Mouse (Mus musculus) heart, embryonic 15.5 days (tissue): ENCODE results near the gene Rbp1. TPM values are rescaled to one million over a fixed set of nuclear protein-coding genes. Genes with fewer than 3 reads are reported as not detected.

Experiments
- ATAC-seq: fragments of 200-750 bp; cut with Nextera tagmentation; replicated peaks from 2 replicates; pipeline ENCODE4 v1.8.0; 2017; ENCODE audit warnings: low read depth, moderate TSS enrichment; ENCODE audit not compliant: insufficient number of reproducible peaks, insufficient read depth, low FRiP score
- H3K27ac ChIP-seq: fragments of 300-500 bp; sonication (generic); 2 replicates; pipeline ENCODE4 v1.5.1; 2015; ENCODE audit warnings: mild to moderate bottlenecking, inconsistent platforms
- H3K27me3 ChIP-seq: fragments of 300-500 bp; sonication (generic); 2 replicates; pipeline ENCODE4 v1.6.1; 2015; ENCODE audit warnings: inconsistent platforms
- H3K36me3 ChIP-seq: fragments of 300-500 bp; sonication (generic); 2 replicates; pipeline ENCODE4 v1.6.1; 2015; ENCODE audit warnings: mild to moderate bottlenecking, inconsistent platforms
- H3K4me1 ChIP-seq: fragments of 300-500 bp; sonication (generic); replicated peaks from 2 replicates; pipeline ENCODE4 v1.6.1; 2015; ENCODE audit warnings: inconsistent platforms
- H3K4me2 ChIP-seq: fragments of 300-500 bp; sonication (generic); 2 replicates; pipeline ENCODE4 v1.6.1; 2015; ENCODE audit warnings: inconsistent platforms, mild to moderate bottlenecking, moderate library complexity
- H3K4me3 ChIP-seq: fragments of 300-500 bp; sonication (generic); 2 replicates; pipeline ENCODE4 v1.5.1; 2015; ENCODE audit warnings: mild to moderate bottlenecking, inconsistent platforms
- H3K9ac ChIP-seq: fragments of 300-500 bp; sonication (generic); 2 replicates; pipeline ENCODE4 v1.6.1; 2015; ENCODE audit warnings: mild to moderate bottlenecking, inconsistent platforms
- H3K9me3 ChIP-seq: fragments of 300-500 bp; sonication (generic); replicated peaks from 2 replicates; pipeline ENCODE4 v1.6.1; 2016; ENCODE audit warnings: inconsistent platforms
- WGBS: fragments of 180-500 bp; shearing (Covaris S2); methylation state at CpG from one replicate; pipeline ENCODE4 v1.1.7; 2015; ENCODE audit warnings: mixed read lengths; 5-methylcytosine and 5-hydroxymethylcytosine counted together
- polyA plus RNA-seq: library from polyadenylated mRNA; unstranded; fragments of >200 nt; fragmentation: Nextera tagmentation; extraction: Ambion mirVana; gene quantifications from 2 replicates; pipeline ENCODE4 v1.2.1, GENCODE M21; 2015

Gene Rbp1
- 51.7 and 53.7 TPM in 2 replicates for polyA plus RNA-seq

DNA sequence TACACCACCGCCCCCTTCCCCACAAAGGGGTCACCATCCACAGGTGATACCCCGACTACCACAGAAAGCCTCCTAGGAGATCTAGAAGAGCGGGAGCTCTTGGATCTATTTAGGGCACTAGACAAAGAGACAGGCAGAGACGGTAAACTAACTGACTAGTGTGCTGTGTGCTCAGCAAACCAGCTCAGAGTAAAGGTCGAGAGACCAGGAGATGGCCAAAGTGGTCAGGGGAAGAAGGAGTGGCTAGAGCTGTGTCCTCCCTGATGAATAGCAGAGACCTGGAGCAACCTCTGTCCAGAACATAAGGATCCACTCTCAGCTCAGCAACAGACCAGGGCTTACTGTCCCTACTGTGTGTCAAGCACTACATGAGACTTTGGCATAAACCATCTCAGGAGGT lies at the start of gene Rbp1:
Rbp1 (plus strand) TSS at position 306 of the 400 bp plus-strand sequence.
- H3K27ac ChIP-seq = no peak within 1 kb of the TSS
- peaks cover 7% of the 10 kb centered on the region for H3K4me1 ChIP-seq
- no peak within 1 kb of the TSS for H3K4me3 ChIP-seq
- no peaks in the 10 kb centered on the region for H3K36me3 ChIP-seq
- peaks cover 12% of the 10 kb centered on the region; the same call in 1 of the 2 replicates for H3K27me3 ChIP-seq
- no peaks in the 10 kb centered on the region for H3K9me3 ChIP-seq
- ATAC-seq = no peak
- no peak within 1 kb of the TSS for H3K4me2 ChIP-seq
- 82% methylated on average over 5 of the region's 5 CpGs for whole genome bisulfite sequencing
- no peak within 1 kb of the TSS for H3K9ac ChIP-seq

- no peak overlapping the region for H3K27ac ChIP-seq
- H3K36me3 ChIP-seq = no peaks in the 10 kb centered on the region
- H3K4me1 ChIP-seq = no peaks in the 10 kb centered on the region
- H3K27me3 ChIP-seq = no peaks in the 10 kb centered on the region
- no peak for ATAC-seq
- H3K4me3 ChIP-seq = no peak overlapping the region
- 90% methylated on average over 5 of the region's 5 CpGs for WGBS
- H3K4me2 ChIP-seq = no peak overlapping the region
- no peak overlapping the region for H3K9ac ChIP-seq
- no peaks in the 10 kb centered on the region for H3K9me3 ChIP-seq
Measured at GRCm38 (mm10) chr9:98373358-98373757, 49.4 kb upstream of the Rbp1 start.

DNA sequence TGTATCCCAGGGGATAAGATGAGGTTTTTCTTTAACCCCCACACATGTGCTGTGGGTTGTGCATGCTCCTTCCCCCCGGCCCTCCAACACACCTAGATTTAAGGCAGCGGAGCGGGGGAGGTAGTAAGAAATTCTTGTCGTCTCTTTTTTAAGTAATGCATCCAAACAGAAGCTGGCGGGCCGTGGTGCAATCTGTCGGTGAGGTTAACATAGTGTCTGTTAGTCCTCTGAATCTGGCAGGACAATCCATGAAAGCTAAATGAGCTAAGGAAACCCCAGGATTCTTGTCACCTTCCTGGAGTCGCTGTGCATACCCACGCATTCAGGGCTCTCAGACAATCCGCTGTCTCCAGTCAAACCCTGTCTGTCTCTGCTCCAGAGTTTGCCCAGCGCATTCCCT lies 47.9 kb upstream of the Rbp1 start:
- no peaks in the 10 kb centered on the region for H3K9me3 ChIP-seq
- H3K27ac ChIP-seq = no peak overlapping the region
- ATAC-seq = no peak
- no peak overlapping the region for H3K4me3 ChIP-seq
- no peak overlapping the region for H3K4me2 ChIP-seq
- no peaks in the 10 kb centered on the region for H3K36me3 ChIP-seq
- no peaks in the 10 kb centered on the region for H3K27me3 ChIP-seq
- no peaks in the 10 kb centered on the region for H3K4me1 ChIP-seq
- H3K9ac ChIP-seq = no peak overlapping the region
- 75% methylated on average over 11 of the region's 11 CpGs for WGBS

GRCm38 (mm10) chr9:98375329-98376170 lies 47.2 kb upstream of the Rbp1 start:
- Histone ChIP-seq H3K4me2 (no peak overlapping the region), H3K27me3 (no peaks in the 10 kb centered on the region), H3K27ac (no peak overlapping the region), H3K36me3 (no peaks in the 10 kb centered on the region), H3K4me3 (no peak overlapping the region), H3K9me3 (no peaks in the 10 kb centered on the region), H3K9ac (no peak overlapping the region), H3K4me1 (no peaks in the 10 kb centered on the region)
- ATAC-seq = no peak
- 69% methylated on average over 5 of the region's 5 CpGs for WGBS

GRCm38 (mm10) chr9:98379736-98380135 lies 43.0 kb upstream of the Rbp1 start:
- Histone ChIP-seq H3K4me2 (no peak overlapping the region), H3K9me3 (no peaks in the 10 kb centered on the region), H3K27ac (no peak overlapping the region), H3K27me3 (no peaks in the 10 kb centered on the region), H3K36me3 (no peaks in the 10 kb centered on the region), H3K4me1 (no peaks in the 10 kb centered on the region), H3K4me3 (no peak overlapping the region), H3K9ac (no peak overlapping the region)
- 75% methylated on average over 4 of the region's 4 CpGs for WGBS
- ATAC-seq = no peak

- no peaks in the 10 kb centered on the region for H3K36me3 ChIP-seq
- H3K9ac ChIP-seq = no peak overlapping the region
- no peak for ATAC-seq
- H3K4me1 ChIP-seq = no peaks in the 10 kb centered on the region
- WGBS = 89% methylated on average over 9 of the region's 9 CpGs
- no peaks in the 10 kb centered on the region for H3K27me3 ChIP-seq
- no peaks in the 10 kb centered on the region for H3K9me3 ChIP-seq
- no peak overlapping the region for H3K4me2 ChIP-seq
- H3K27ac ChIP-seq = no peak overlapping the region
- H3K4me3 ChIP-seq = no peak overlapping the region
Measured at GRCm38 (mm10) chr9:98380593-98380992, 42.2 kb upstream of the Rbp1 start.

DNA sequence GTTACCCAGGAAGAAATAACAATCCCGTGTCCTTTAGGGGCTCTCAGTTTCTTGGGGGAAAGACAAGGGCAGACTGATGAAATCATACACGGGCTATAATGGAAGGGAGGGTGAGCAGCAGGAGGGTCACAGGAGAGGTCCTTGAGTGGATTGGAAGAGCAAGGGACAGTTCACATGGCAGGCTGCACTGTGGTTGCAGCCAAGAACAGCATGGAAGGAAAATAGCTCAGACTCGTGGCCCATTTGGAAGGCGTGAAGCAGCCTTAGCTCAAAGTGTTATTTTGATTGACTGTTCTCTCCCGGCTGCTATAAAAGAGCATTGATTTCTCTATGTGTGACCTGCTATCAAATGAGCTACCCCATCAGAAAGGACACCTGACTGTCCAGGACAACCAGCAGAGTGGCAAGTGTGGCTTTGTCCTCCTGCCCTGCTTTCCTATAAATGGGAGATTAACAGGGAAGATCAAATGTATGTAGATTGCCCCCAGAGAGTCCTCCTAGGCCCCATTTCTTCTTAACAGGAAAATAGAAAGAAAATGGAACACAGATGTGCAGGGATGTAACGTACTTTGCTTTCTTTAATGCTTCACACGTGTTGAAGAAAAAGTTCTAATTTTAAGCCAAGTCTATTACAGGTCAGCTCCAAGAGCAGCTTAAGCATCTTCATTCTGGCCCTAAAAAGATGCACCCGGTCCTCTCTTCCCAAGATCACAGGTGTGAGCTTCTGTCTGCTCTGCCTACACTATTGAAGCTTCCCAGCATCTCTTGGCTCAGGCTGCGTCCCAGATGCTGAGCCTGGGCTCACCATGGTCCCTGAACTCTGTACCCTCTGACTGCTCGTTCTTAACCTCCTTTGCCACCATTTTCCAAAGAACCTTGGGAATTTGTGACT lies 34.8 kb upstream of the Rbp1 start:
- Histone ChIP-seq H3K27me3 (no peaks in the 10 kb centered on the region), H3K4me1 (no peaks in the 10 kb centered on the region), H3K36me3 (no peaks in the 10 kb centered on the region), H3K9ac (no peak overlapping the region), H3K27ac (no peak overlapping the region), H3K4me2 (no peak overlapping the region), H3K9me3 (no peaks in the 10 kb centered on the region), H3K4me3 (no peak overlapping the region)
- no peak for ATAC-seq
- WGBS = 72% methylated on average over 10 of the region's 10 CpGs

GRCm38 (mm10) chr9:98388633-98388965 lies 34.2 kb upstream of the Rbp1 start:
- Histone ChIP-seq H3K36me3 (no peaks in the 10 kb centered on the region), H3K9ac (no peak overlapping the region), H3K9me3 (no peaks in the 10 kb centered on the region), H3K4me3 (no peak overlapping the region), H3K27me3 (no peaks in the 10 kb centered on the region), H3K27ac (no peak overlapping the region), H3K4me2 (no peak overlapping the region), H3K4me1 (no peaks in the 10 kb centered on the region)
- ATAC-seq = no peak
- WGBS = 83% methylated on average over 5 of the region's 5 CpGs

- 77% methylated on average over 4 of the region's 4 CpGs for WGBS
- no peaks in the 10 kb centered on the region for H3K9me3 ChIP-seq
Measured at GRCm38 (mm10) chr9:98393496-98393895, 29.3 kb upstream of the Rbp1 start.

DNA sequence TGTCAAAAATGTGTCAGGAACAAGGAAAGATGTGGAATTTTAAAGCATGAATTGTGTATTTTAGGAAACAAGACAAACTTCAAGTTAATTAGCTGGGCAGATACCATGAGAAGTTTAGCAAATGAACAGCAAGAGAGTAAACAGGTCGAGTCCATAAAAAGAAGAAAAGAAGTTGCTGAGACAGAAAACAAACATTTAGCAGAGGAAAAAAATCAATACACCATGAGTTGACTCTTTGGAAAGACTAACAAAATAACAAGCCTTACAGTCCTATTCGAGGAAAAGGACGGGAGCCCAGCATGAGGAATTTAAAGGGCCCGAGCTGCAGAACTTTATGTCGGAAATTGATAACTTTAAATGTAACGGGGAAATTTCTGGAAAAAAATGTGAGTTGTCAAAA lies 25.6 kb upstream of the Rbp1 start:
- WGBS = 83% methylated on average over 6 of the region's 6 CpGs
- Histone ChIP-seq H3K4me1 (no peaks in the 10 kb centered on the region), H3K9me3 (no peaks in the 10 kb centered on the region), H3K4me2 (no peak overlapping the region), H3K27ac (no peak overlapping the region), H3K9ac (no peak overlapping the region), H3K36me3 (no peaks in the 10 kb centered on the region), H3K4me3 (no peak overlapping the region), H3K27me3 (no peaks in the 10 kb centered on the region)
- ATAC-seq = no peak

More at GRCm38 (mm10) chr9:98393496-98393895, 29.3 kb upstream of the Rbp1 start:
- no peaks in the 10 kb centered on the region for H3K27me3 ChIP-seq
- no peak overlapping the region for H3K9ac ChIP-seq
- no peak overlapping the region for H3K4me2 ChIP-seq
- H3K36me3 ChIP-seq = no peaks in the 10 kb centered on the region
- H3K4me3 ChIP-seq = no peak overlapping the region
- H3K4me1 ChIP-seq = no peaks in the 10 kb centered on the region
- H3K27ac ChIP-seq = no peak overlapping the region
- ATAC-seq = no peak

GRCm38 (mm10) chr9:98397866-98398265 lies 24.9 kb upstream of the Rbp1 start:
- H3K4me2 ChIP-seq = no peak overlapping the region
- no peaks in the 10 kb centered on the region for H3K9me3 ChIP-seq
- H3K36me3 ChIP-seq = no peaks in the 10 kb centered on the region
- no peak overlapping the region for H3K9ac ChIP-seq
- H3K27me3 ChIP-seq = no peaks in the 10 kb centered on the region
- ATAC-seq = no peak
- no peak overlapping the region for H3K4me3 ChIP-seq
- H3K4me1 ChIP-seq = no peaks in the 10 kb centered on the region
- no peak overlapping the region for H3K27ac ChIP-seq
- 74% methylated on average over 3 of the region's 3 CpGs for WGBS
